Mouse (Mus musculus) mouse embryonic stem cell (cell line): ENCODE results near the gene Hmg20b.

Source experiments
- in situ Hi-C, 2 experiments: fragments of 300-500 bp; cut with MboI; formaldehyde crosslinking; loops; 1 replicate in 1 of 2; 3 replicates in 1 of 2; pipeline ENCODE4 v1.14.3; 2019 to 2020; ENCODE audit warnings: low sequenced_read_pairs in 2 of 2, low pct_unique_long_range_greater_than_20kb in 1 of 2, mixed read lengths in 1 of 2; ENCODE audit not compliant: unreplicated experiment in 1 of 2

Hmg20b gene

GRCm38 (mm10) chr10:81382039-81382438, 31.8 kb upstream of the Hmg20b start:
- in situ Hi-C loops: no loop called here

- in situ Hi-C loops: no loop called here
Observed at GRCm38 (mm10) chr10:81379809-81380378, 29.6 kb upstream of the Hmg20b start.

- in situ Hi-C loops: no loop called here
Observed at GRCm38 (mm10) chr10:81379183-81379553, 28.9 kb upstream of the Hmg20b start.

GRCm38 (mm10) chr10:81378553-81379182, 28.4 kb upstream of the Hmg20b start:
- in situ Hi-C loops: no loop called here

GRCm38 (mm10) chr10:81377793-81378552, 27.7 kb upstream of the Hmg20b start, which contains the start of gene Fzr1:
Gene Fzr1, minus strand, starts transcription at chr10:81378516.
- in situ Hi-C loops: no loop called here

- in situ Hi-C loops: no loop called here
Observed at GRCm38 (mm10) chr10:81377362-81377664, 27.0 kb upstream of the Hmg20b start.

GRCm38 (mm10) chr10:81376561-81377361, 26.5 kb upstream of the Hmg20b start:
- in situ Hi-C loops: no loop called here

- in situ Hi-C loops: no loop called here
Observed at GRCm38 (mm10) chr10:81375322-81375721, 25.0 kb upstream of the Hmg20b start.

- in situ Hi-C loops: no loop called here
Observed at GRCm38 (mm10) chr10:81367207-81367495, 16.9 kb upstream of the Hmg20b start.

- in situ Hi-C loops: no loop called here
Observed at GRCm38 (mm10) chr10:81366477-81367206, 16.4 kb upstream of the Hmg20b start.

GRCm38 (mm10) chr10:81365672-81366476, 15.6 kb upstream of the Hmg20b start, which contains the start of gene 4930404N11Rik:
Gene 4930404N11Rik, minus strand, starts transcription at chr10:81365816.
- in situ Hi-C loops: no loop called here

- in situ Hi-C loops: no loop called here
Observed at GRCm38 (mm10) chr10:81365073-81365472, 14.8 kb upstream of the Hmg20b start.

GRCm38 (mm10) chr10:81364666-81365065, 14.4 kb upstream of the Hmg20b start:
- in situ Hi-C loops: no loop called here

GRCm38 (mm10) chr10:81363436-81364346, 13.4 kb upstream of the Hmg20b start:
- in situ Hi-C loops: no loop called here

GRCm38 (mm10) chr10:81362336-81362949, 12.2 kb upstream of the Hmg20b start:
- in situ Hi-C loops: no loop called here

GRCm38 (mm10) chr10:81360721-81361120, 10.4 kb upstream of the Hmg20b start:
- in situ Hi-C loops: no loop called here

GRCm38 (mm10) chr10:81358841-81359240, 8.6 kb upstream of the Hmg20b start:
- in situ Hi-C loops: no loop called here
